Mouse (Mus musculus) CH12.LX (cell line): ENCODE measurements at regions not wholly inside any gene's neighbourhood (a gene's known extent, or its start where the extent isn't known, plus 50 kb on each side); places are given as distances from the start of the nearest gene placed in this dataset.

ENCODE experiments used
- DNase-seq: peaks from one replicate; pipeline ENCODE4 v3.0.0-alpha.2; 2013; ENCODE audit errors: extremely low read depth
- H3K27ac ChIP-seq: 2 replicates; pipeline ENCODE4 v1.5.1; 2012; ENCODE audit warnings: low read depth, mild to moderate bottlenecking, control low read depth, moderate library complexity; ENCODE audit not compliant: insufficient read depth
- H3K27me3 ChIP-seq: replicated peaks from 2 replicates; pipeline ENCODE3; 2012; ENCODE audit warnings: inconsistent platforms
- H3K36me3 ChIP-seq, 2 experiments: replicated peaks in 1 of 2; 2 replicates each; pipeline versions ENCODE3 to v1.6.1; 2012; ENCODE audit warnings: inconsistent platforms in 1 of 2, low read length in 1 of 2, mild to moderate bottlenecking in 1 of 2, mixed read lengths in 1 of 2, moderate library complexity in 1 of 2; ENCODE audit not compliant: control insufficient read depth in 1 of 2, insufficient read depth in 1 of 2
- H3K4me1 ChIP-seq, 2 experiments: 2 replicates each; pipeline ENCODE4 v1.6.1; 2012; ENCODE audit warnings: inconsistent platforms in 1 of 2, moderate library complexity in 1 of 2; ENCODE audit not compliant: insufficient read depth in 2 of 2, control insufficient read depth in 1 of 2
- H3K4me2 ChIP-seq: 2 replicates; pipeline ENCODE4 v1.6.1; 2012; ENCODE audit warnings: low read depth, mild to moderate bottlenecking, control low read depth; ENCODE audit not compliant: poor library complexity, insufficient read depth, severe bottlenecking
- H3K4me3 ChIP-seq, 3 experiments: fragments of 150-350 bp in 1 of 3; sonication (generic) in 1 of 3; replicated peaks in 1 of 3; 2 replicates each; pipeline versions ENCODE3 to v1.5.1; 2011 to 2012; ENCODE audit warnings: low read depth in 2 of 3, low read length in 2 of 3, mild to moderate bottlenecking in 2 of 3, moderate library complexity in 2 of 3, control low read depth in 1 of 3, improper control_type of control experiment in 1 of 3, inconsistent platforms in 1 of 3, mixed read lengths in 1 of 3; ENCODE audit not compliant: poor library complexity in 1 of 3
- H3K79me2 ChIP-seq: replicated peaks from 2 replicates; pipeline ENCODE4 v1.6.1; 2012; ENCODE audit warnings: mild to moderate bottlenecking, moderate library complexity; ENCODE audit not compliant: control insufficient read depth, poor library complexity, insufficient read depth, severe bottlenecking; ENCODE audit errors: extremely low read depth
- H3K9ac ChIP-seq: 2 replicates; pipeline ENCODE4 v1.6.1; 2012; ENCODE audit warnings: low read depth, mild to moderate bottlenecking, control low read depth, moderate library complexity; ENCODE audit not compliant: insufficient read depth
- H3K9me3 ChIP-seq: replicated peaks from 2 replicates; pipeline ENCODE3; 2012; ENCODE audit warnings: low read length, inconsistent platforms, mixed read lengths
- CHD1 ChIP-seq: IDR thresholded peaks from 2 replicates; pipeline ENCODE4 v1.6.1; 2012; ENCODE audit warnings: low read depth, low read length, improper control_type of control experiment, inconsistent platforms
- CTCF ChIP-seq, 2 experiments: IDR thresholded peaks in 1 of 2; conservative IDR thresholded peaks in 1 of 2; 2 replicates each; pipeline ENCODE4 v1.5.1; 2011 to 2012; ENCODE audit warnings: low read depth in 2 of 2, low read length in 2 of 2, improper control_type of control experiment in 1 of 2, inconsistent platforms in 1 of 2, mild to moderate bottlenecking in 1 of 2, moderate library complexity in 1 of 2
- ELF1 ChIP-seq: IDR thresholded peaks from 2 replicates; pipeline ENCODE4 v1.6.1; 2014; ENCODE audit warnings: low read depth, mild to moderate bottlenecking, inconsistent platforms, low read length, improper control_type of control experiment
- EP300 ChIP-seq: IDR thresholded peaks from 2 replicates; pipeline ENCODE4 v1.6.1; 2011; ENCODE audit warnings: low read length, improper control_type of control experiment
- GABPA ChIP-seq: IDR thresholded peaks from 2 replicates; pipeline ENCODE4 v1.6.1; 2012; ENCODE audit warnings: low read depth, low read length, improper control_type of control experiment, inconsistent platforms; ENCODE audit not compliant: insufficient replicate concordance
- HCFC1 ChIP-seq: IDR thresholded peaks from 2 replicates; pipeline ENCODE4 v1.6.1; 2012; ENCODE audit warnings: low read depth, mild to moderate bottlenecking, inconsistent platforms, low read length, improper control_type of control experiment
- IRF4 ChIP-seq: IDR thresholded peaks from 2 replicates; pipeline ENCODE4 v1.6.1; 2014; ENCODE audit warnings: low read depth, mild to moderate bottlenecking, inconsistent platforms, low read length, improper control_type of control experiment
- JUN ChIP-seq: IDR thresholded peaks from 2 replicates; pipeline ENCODE4 v1.6.1; 2011; ENCODE audit warnings: low read depth, mild to moderate bottlenecking, low read length, improper control_type of control experiment, moderate library complexity; ENCODE audit not compliant: insufficient read depth
- MAFK ChIP-seq: IDR thresholded peaks from 2 replicates; pipeline ENCODE4 v1.6.1; 2011; ENCODE audit warnings: low read length, improper control_type of control experiment; ENCODE audit not compliant: insufficient replicate concordance
- MAZ ChIP-seq: IDR thresholded peaks from 2 replicates; pipeline ENCODE4 v1.6.1; 2012; ENCODE audit warnings: low read depth, mild to moderate bottlenecking, inconsistent platforms, low read length, improper control_type of control experiment, moderate library complexity
- MEF2A ChIP-seq: IDR thresholded peaks from 2 replicates; pipeline ENCODE4 v1.6.1; 2014; ENCODE audit warnings: low read depth, mild to moderate bottlenecking, inconsistent platforms, low read length, improper control_type of control experiment, borderline replicate concordance
- NRF1 ChIP-seq: IDR thresholded peaks from 2 replicates; pipeline ENCODE4 v1.6.1; 2014; ENCODE audit warnings: low read depth, mild to moderate bottlenecking, inconsistent platforms, low read length, improper control_type of control experiment, moderate library complexity
- RAD21 ChIP-seq: IDR thresholded peaks from 2 replicates; pipeline ENCODE4 v1.6.1; 2011; ENCODE audit warnings: low read depth, mild to moderate bottlenecking, low read length, improper control_type of control experiment, moderate library complexity
- RCOR1 ChIP-seq: conservative IDR thresholded peaks from 2 replicates; pipeline ENCODE4 v1.6.1; 2012; ENCODE audit warnings: low read depth, mild to moderate bottlenecking, inconsistent platforms, low read length, improper control_type of control experiment
- SIN3A ChIP-seq: IDR thresholded peaks from 2 replicates; pipeline ENCODE4 v1.6.1; 2012; ENCODE audit warnings: low read length, improper control_type of control experiment, inconsistent platforms
- SMC3 ChIP-seq: IDR thresholded peaks from 2 replicates; pipeline ENCODE4 v1.6.1; 2011; ENCODE audit warnings: low read depth, low read length, improper control_type of control experiment
- TBP ChIP-seq: conservative IDR thresholded peaks from 2 replicates; pipeline ENCODE4 v1.6.1; 2011; ENCODE audit warnings: low read depth, low read length, improper control_type of control experiment
- TCF12 ChIP-seq: IDR thresholded peaks from 2 replicates; pipeline ENCODE4 v1.6.1; 2014; ENCODE audit warnings: low read depth, mild to moderate bottlenecking, inconsistent platforms, low read length, improper control_type of control experiment
- UBTF ChIP-seq: IDR thresholded peaks from 2 replicates; pipeline ENCODE4 v1.6.1; 2012; ENCODE audit warnings: low read depth, mild to moderate bottlenecking, inconsistent platforms, low read length, improper control_type of control experiment, moderate library complexity
- ZC3H11A ChIP-seq: IDR thresholded peaks from 2 replicates; pipeline ENCODE4 v1.6.1; 2012; ENCODE audit warnings: low read depth, mild to moderate bottlenecking, inconsistent platforms, low read length, improper control_type of control experiment
- ZKSCAN1 ChIP-seq: IDR thresholded peaks from 2 replicates; pipeline ENCODE4 v1.6.1; 2012; ENCODE audit warnings: low read depth, inconsistent platforms, low read length, improper control_type of control experiment, borderline replicate concordance
- dilution Hi-C: fragments of 300-500 bp; cut with MboI; formaldehyde crosslinking; loops from 2 replicates; pipeline ENCODE4 v1.14.3; 2020; ENCODE audit warnings: low sequenced_read_pairs; ENCODE audit not compliant: extremely low pct_unique_long_range_greater_than_20kb, extremely low pct_ligation_motif_present
- in situ Hi-C: fragments of 300-500 bp; cut with MboI; formaldehyde crosslinking; loops from 3 replicates; pipeline ENCODE4 v1.14.3; 2019; ENCODE audit warnings: low sequenced_read_pairs, low pct_ligation_motif_present, low pct_unique_long_range_greater_than_20kb, mixed read lengths

DNA sequence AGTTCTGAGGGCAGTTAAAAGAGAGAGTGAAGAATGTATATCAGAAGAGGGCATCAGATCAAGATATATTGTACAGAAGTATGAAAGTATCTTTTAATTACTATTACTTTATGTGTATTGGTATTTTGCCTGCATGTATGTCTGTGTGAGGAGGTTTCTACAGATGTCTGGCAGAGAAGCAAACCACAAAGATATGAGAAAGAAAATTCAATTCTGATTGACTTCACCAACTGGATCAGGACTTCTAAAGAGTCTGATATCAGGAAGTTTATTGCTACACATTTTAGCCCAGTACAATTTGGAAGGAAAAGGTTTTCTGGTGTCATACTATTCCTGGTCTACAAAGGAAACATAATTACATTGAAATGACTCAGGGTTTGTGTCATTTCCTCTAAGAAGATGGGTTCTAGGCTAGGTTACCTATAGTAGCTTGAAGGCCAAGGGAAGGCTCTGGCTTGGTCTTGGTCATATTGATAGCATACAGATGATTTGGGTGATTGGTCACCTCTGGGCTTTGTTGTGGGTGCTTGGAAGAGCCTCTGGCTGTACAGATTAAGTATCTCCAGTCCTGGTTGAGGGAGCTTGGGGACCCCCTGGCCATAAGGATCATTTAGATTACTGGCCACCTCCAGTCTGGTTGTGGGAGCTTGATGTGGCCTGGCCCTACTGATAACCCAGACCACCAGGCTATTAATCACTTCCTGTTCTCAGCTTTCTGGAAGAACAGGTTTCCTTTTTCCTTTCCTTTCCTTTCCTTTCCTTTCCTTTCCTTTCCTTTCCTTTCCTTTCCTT, 275.1 kb upstream of the Pkn2 start:
- Histone ChIP-seq H3K9me3 (no peaks in the 10 kb centered on the region), H3K27ac (no peak overlapping the region), H3K79me2 (no peaks in the 10 kb centered on the region), H3K36me3 (no peaks in the 10 kb centered on the region), H3K4me1 (peaks cover 4 to 10% of the 10 kb centered on the region in 2 experiments; a peak in 3 of 4 replicates), H3K4me3 (no peak overlapping the region)
- no peak for DNase-seq
- dilution Hi-C loops = no loop called here
- TF ChIP-seq ELF1 (no peak), MEF2A (no peak), JUN (no peak), SMC3 (no peak), ZKSCAN1 (no peak)
- TF ChIP-seq, all 38 proteins: peak for 0
- no peak overlapping the region for H3K9ac ChIP-seq
- H3K4me2 ChIP-seq = no peak overlapping the region
- in situ Hi-C loops = no loop called here
- H3K27me3 ChIP-seq = no peaks in the 10 kb centered on the region

DNA sequence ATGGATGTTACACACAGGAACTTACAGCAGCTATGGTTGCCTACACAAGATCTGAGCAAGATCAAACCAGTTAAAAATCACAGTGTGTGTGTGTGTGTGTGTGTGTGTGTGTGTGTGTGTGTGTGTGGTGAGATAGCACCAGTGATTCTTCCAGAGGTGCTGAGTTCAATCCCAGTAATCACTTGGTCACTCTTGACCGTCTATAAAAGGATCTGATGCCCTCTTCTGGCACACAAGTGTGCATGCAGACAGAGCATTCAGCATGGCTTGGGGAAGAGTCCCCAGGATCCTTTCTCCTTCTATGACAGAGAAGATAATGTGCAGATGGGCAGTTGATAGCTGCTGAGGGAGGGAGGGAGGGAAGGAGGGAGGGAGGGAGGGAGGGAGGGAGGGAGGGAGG, 274.4 kb upstream of the Pkn2 start:
- Histone ChIP-seq H3K4me1 (peaks cover 4 to 10% of the 10 kb centered on the region in 2 experiments; a peak in 3 of 4 replicates), H3K9ac (no peak overlapping the region), H3K79me2 (no peaks in the 10 kb centered on the region), H3K4me3 (no peak overlapping the region), H3K27ac (no peak overlapping the region), H3K4me2 (no peak overlapping the region), H3K36me3 (no peaks in the 10 kb centered on the region), H3K9me3 (no peaks in the 10 kb centered on the region), H3K27me3 (no peaks in the 10 kb centered on the region)
- in situ Hi-C loops (no loop called here), dilution Hi-C loops (no loop called here)
- peak; percentile 17 for DNase-seq
- TF ChIP-seq SMC3 (peak; percentile 47), MAZ (no peak), RCOR1 (no peak), CHD1 (no peak), NRF1 (no peak), HCFC1 (no peak), GABPA (no peak), UBTF (no peak), EP300 (no peak), TBP (no peak), RAD21 (peak; percentile 60), MAFK (no peak), IRF4 (no peak), ZC3H11A (no peak), CTCF (conservative IDR thresholded peaks at IDR 0.05 in 1 of 2, IDR thresholded peaks at IDR 0.05 in 1 of 2; ENCODE audit: low read depth in 2 of 2, low read length in 2 of 2) (peak in 1 of 2 experiments; percentile 59; a peak in 2 of 4 replicates), TCF12 (no peak), SIN3A (no peak)
